Mouse (Mus musculus) megakaryocyte, embryonic 14.5 days (primary cell): Measurements from ENCODE around the gene Prepl. TPM values are rescaled to one million over a fixed set of nuclear protein-coding genes. Genes with fewer than 3 reads are reported as not detected.
A peak's percentile ranks its signal among the peaks of the same experiment; 100 is the strongest.

Source experiments
- H3K27me3 ChIP-seq: replicated peaks from 2 replicates; pipeline ENCODE3; 2012; ENCODE audit warnings: inconsistent platforms
- H3K36me3 ChIP-seq: replicated peaks from 2 replicates; pipeline ENCODE3; 2012; ENCODE audit warnings: low read length, inconsistent platforms, mixed read lengths
- H3K4me1 ChIP-seq: 2 replicates; pipeline ENCODE4 v1.6.1; 2012; ENCODE audit warnings: inconsistent platforms
- H3K4me3 ChIP-seq: replicated peaks from 2 replicates; pipeline ENCODE3; 2012; ENCODE audit warnings: moderate library complexity, mild to moderate bottlenecking, inconsistent platforms
- H3K9me3 ChIP-seq: 2 replicates; pipeline ENCODE4 v1.6.1; 2012; ENCODE audit warnings: inconsistent platforms
- FLI1 ChIP-seq: IDR thresholded peaks from 2 replicates; pipeline ENCODE4 v1.6.1; 2012; ENCODE audit warnings: low read length, inconsistent platforms, mixed read lengths
- GATA1 ChIP-seq: IDR thresholded peaks from 3 replicates; pipeline ENCODE4 v1.6.1; 2012; ENCODE audit warnings: mixed read lengths, low read length, inconsistent platforms, borderline replicate concordance
- polyA plus RNA-seq: library from polyadenylated mRNA; stranded (reverse); fragments of >175 nt; gene quantifications from 2 replicates; pipeline ENCODE4 v1.2.3, GENCODE M21; 2012; ENCODE audit warnings: low replicate concordance; ENCODE audit not compliant: insufficient read depth

Prepl gene
- polyA plus RNA-seq, 1 experiment = 2.0 TPM

- H3K36me3 ChIP-seq = peaks cover 57% of the 10 kb centered on the region
- TF ChIP-seq GATA1 (no peak), FLI1 (no peak)
These were observed 6.4 kb upstream of the Prepl start for GRCm38 (mm10) chr17:85096396-85096795.

GRCm38 (mm10) chr17:85091762-85092161, 1.7 kb upstream of the Prepl start:
- Histone ChIP-seq H3K4me3 (peak overlapping the region; percentile 99), H3K4me1 (peaks cover 47% of the 10 kb centered on the region)
- no peak for TF ChIP-seq FLI1
- no peak for TF ChIP-seq GATA1

More at GRCm38 (mm10) chr17:85096396-85096795, 6.4 kb upstream of the Prepl start:
- Histone ChIP-seq H3K4me1 (peaks cover 24% of the 10 kb centered on the region), H3K9me3 (peaks cover 25% of the 10 kb centered on the region), H3K4me3 (no peak overlapping the region), H3K27me3 (no peaks in the 10 kb centered on the region)

GRCm38 (mm10) chr17:85089621-85090020, 420 bp downstream of the Prepl start:
- TF ChIP-seq GATA1 (no peak), FLI1 (no peak)
- H3K4me1 ChIP-seq = peaks cover 67% of the 10 kb centered on the region
- peak overlapping the region; percentile 99 for H3K4me3 ChIP-seq
- H3K36me3 ChIP-seq = peaks cover 27% of the 10 kb centered on the region
- H3K9me3 ChIP-seq = no peaks in the 10 kb centered on the region
- H3K27me3 ChIP-seq = no peaks in the 10 kb centered on the region

More at GRCm38 (mm10) chr17:85091762-85092161, 1.7 kb upstream of the Prepl start:
- Histone ChIP-seq H3K36me3 (peaks cover 29% of the 10 kb centered on the region), H3K27me3 (no peaks in the 10 kb centered on the region), H3K9me3 (no peaks in the 10 kb centered on the region)

- Histone ChIP-seq H3K4me1 (peaks cover 71% of the 10 kb centered on the region), H3K9me3 (no peaks in the 10 kb centered on the region), H3K36me3 (peaks cover 29% of the 10 kb centered on the region), H3K4me3 (peak overlapping the region; percentile 99), H3K27me3 (no peaks in the 10 kb centered on the region)
- TF ChIP-seq FLI1 = no peak
- no peak for TF ChIP-seq GATA1
These were observed 1.0 kb downstream of the Prepl start for GRCm38 (mm10) chr17:85089011-85089410.

GRCm38 (mm10) chr17:85088401-85088800, 1.6 kb downstream of the Prepl start:
- H3K36me3 ChIP-seq = peaks cover 34% of the 10 kb centered on the region
- no peaks in the 10 kb centered on the region for H3K27me3 ChIP-seq
- H3K4me1 ChIP-seq = peaks cover 73% of the 10 kb centered on the region
- TF ChIP-seq GATA1 (no peak), FLI1 (no peak)
- no peaks in the 10 kb centered on the region for H3K9me3 ChIP-seq
- peak overlapping the region; percentile 71 for H3K4me3 ChIP-seq

- H3K9me3 ChIP-seq = no peaks in the 10 kb centered on the region
- peaks cover 65% of the 10 kb centered on the region for H3K4me1 ChIP-seq
These were observed 2.5 kb downstream of the Prepl start for GRCm38 (mm10) chr17:85087591-85087990.

GRCm38 (mm10) chr17:85086501-85086900, 3.5 kb downstream of the Prepl start:
- Histone ChIP-seq H3K4me1 (peaks cover 54% of the 10 kb centered on the region), H3K4me3 (peak overlapping the region; percentile 67), H3K27me3 (no peaks in the 10 kb centered on the region), H3K36me3 (peaks cover 46% of the 10 kb centered on the region), H3K9me3 (no peaks in the 10 kb centered on the region)
- no peak for TF ChIP-seq FLI1

More at GRCm38 (mm10) chr17:85087591-85087990, 2.5 kb downstream of the Prepl start:
- Histone ChIP-seq H3K4me3 (peak overlapping the region; percentile 62), H3K27me3 (no peaks in the 10 kb centered on the region), H3K36me3 (peaks cover 38% of the 10 kb centered on the region)
- TF ChIP-seq FLI1 (no peak), GATA1 (no peak)

GRCm38 (mm10) chr17:85085335-85085734, 4.7 kb downstream of the Prepl start:
- Histone ChIP-seq H3K4me1 (peaks cover 49% of the 10 kb centered on the region), H3K36me3 (peaks cover 58% of the 10 kb centered on the region), H3K27me3 (no peaks in the 10 kb centered on the region), H3K4me3 (no peak overlapping the region), H3K9me3 (no peaks in the 10 kb centered on the region)
- TF ChIP-seq FLI1 (no peak), GATA1 (no peak)

GRCm38 (mm10) chr17:85080781-85081180, 9.3 kb downstream of the Prepl start:
- Histone ChIP-seq H3K9me3 (no peaks in the 10 kb centered on the region), H3K36me3 (peaks cover 87% of the 10 kb centered on the region), H3K4me1 (peaks cover 18% of the 10 kb centered on the region), H3K4me3 (no peak overlapping the region), H3K27me3 (no peaks in the 10 kb centered on the region)
- no peak for TF ChIP-seq GATA1
- TF ChIP-seq FLI1 = no peak

- H3K36me3 ChIP-seq = peaks cover 95% of the 10 kb centered on the region
- TF ChIP-seq FLI1 (no peak), GATA1 (no peak)
- no peaks in the 10 kb centered on the region for H3K27me3 ChIP-seq
- H3K9me3 ChIP-seq = no peaks in the 10 kb centered on the region
- 0 out of 2 replicates have a peak, but pooled peaks cover 4% of the 10 kb centered on the region for H3K4me1 ChIP-seq
- no peak overlapping the region for H3K4me3 ChIP-seq
These were observed 10.8 kb downstream of the Prepl start for GRCm38 (mm10) chr17:85079276-85079675.

- no peaks in the 10 kb centered on the region for H3K9me3 ChIP-seq
- H3K4me1 ChIP-seq = peaks cover 10% of the 10 kb centered on the region; the same call in 1 of the 2 replicates
- no peak overlapping the region for H3K4me3 ChIP-seq
- TF ChIP-seq GATA1 = no peak
- H3K36me3 ChIP-seq = peaks cover 100% of the 10 kb centered on the region
- no peaks in the 10 kb centered on the region for H3K27me3 ChIP-seq
These were observed 16.0 kb downstream of the Prepl start for GRCm38 (mm10) chr17:85074083-85074482.
